Mouse (Mus musculus) T-cell, adult 2 months (primary cell): ENCODE results near the gene Ankrd63.

Experiments used
- DNase-seq: peaks from one replicate; pipeline ENCODE4 v3.0.0; 2022; ENCODE audit warnings: low spot score

Ankrd63 gene

GRCm38 (mm10) chr2:118703913-118704730 lies at the start of gene Ankrd63:
Gene Ankrd63, minus strand, starts transcription at chr2:118703963.
- peak; percentile 23 for DNase-seq

DNA sequence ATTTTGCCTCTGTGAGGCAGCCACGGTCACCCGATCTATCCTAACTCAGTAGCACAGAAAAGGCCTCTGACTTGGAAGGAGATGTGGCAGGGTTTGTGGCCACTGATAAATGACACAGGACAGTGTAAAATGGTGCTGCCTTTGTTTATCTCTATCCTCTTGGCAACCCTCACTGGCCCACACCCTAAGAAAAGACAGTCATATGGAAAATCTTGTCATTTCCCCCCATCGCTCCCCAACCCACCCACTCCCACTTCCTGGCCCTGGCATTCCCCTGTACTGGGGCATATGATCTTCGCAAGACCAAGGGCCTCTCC lies 49.0 kb upstream of the Ankrd63 start:
- no peak for DNase-seq

GRCm38 (mm10) chr2:118751896-118752791 lies 48.4 kb upstream of the Ankrd63 start:
- DNase-seq = no peak

DNA sequence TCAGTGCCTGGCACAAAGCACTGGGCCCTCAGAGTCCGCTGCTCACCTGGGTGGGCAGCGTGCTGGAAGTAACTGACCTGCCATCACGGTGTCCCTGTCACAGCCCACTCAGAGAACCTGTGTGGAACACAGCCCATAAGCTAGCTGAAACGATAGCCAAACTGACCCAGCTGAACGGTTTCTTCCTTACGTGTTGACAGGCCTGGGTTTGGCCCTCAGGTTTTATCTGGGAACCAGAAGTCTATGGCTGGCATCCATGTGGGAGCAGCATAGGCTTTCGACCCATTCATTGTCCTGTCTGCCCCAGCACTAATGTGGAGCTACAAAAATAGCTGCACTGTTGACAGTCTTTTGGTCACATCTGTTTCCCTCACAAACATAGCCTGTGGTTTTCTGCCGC lies 46.7 kb upstream of the Ankrd63 start:
- no peak for DNase-seq

DNA sequence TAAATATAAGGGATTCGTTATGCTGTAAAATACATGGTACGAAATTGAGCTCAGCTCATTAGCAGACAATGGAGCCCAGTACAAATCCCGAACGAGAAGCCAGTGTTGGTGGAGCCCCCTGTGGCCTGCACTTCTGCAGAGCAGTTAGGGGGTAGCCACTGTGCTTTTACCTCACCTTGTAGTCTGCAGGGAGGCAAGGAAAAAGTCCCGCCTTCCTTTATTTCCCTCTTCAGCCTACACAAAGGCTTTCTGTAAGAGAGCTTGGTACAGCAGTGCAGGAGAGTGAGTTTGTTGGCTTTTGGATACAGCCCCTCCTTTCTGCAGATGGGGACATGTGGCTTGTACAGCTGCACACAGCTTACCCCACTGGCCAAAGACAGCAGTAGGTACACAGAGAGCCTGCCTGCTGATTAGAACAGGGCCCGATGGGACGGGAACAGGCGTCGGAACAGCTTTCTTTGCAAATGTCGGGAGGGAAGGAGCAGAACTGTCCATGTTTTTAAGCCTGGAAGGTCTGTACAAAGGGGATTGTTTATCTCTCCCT lies 45.6 kb upstream of the Ankrd63 start:
- DNase-seq = no peak

DNA sequence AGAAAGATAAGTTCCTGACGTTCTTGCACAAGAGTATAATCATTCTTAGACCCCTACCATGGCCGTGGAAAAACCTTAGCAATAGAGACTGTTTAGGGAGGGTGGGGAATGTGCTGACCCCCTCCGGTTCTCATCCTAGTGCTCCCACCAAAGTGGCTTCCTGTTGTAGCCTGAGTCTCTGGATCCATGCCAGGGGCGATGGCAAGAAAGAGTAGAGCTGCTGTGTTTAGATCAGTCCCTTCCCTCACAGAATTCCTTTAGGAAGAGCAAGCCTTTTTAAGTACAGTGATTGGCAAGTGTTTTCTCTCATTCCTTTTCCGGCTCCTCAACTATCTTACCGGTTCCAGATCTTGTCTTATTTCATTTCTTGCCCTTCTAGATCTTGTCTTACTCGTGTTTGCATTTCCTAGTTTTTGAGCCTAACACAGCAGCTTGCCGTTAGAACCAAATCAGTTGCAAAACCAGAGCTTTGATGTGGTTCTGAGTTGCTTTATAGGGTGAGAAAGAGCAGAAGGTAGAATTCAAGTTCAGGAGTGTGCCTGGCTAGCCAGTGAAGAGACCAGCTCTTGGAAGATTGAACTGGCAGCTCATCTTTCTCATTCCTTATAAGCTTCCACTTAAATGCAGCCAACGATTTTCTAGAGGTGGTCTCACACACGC lies 43.7 kb upstream of the Ankrd63 start:
- peak; percentile 60 for DNase-seq

DNA sequence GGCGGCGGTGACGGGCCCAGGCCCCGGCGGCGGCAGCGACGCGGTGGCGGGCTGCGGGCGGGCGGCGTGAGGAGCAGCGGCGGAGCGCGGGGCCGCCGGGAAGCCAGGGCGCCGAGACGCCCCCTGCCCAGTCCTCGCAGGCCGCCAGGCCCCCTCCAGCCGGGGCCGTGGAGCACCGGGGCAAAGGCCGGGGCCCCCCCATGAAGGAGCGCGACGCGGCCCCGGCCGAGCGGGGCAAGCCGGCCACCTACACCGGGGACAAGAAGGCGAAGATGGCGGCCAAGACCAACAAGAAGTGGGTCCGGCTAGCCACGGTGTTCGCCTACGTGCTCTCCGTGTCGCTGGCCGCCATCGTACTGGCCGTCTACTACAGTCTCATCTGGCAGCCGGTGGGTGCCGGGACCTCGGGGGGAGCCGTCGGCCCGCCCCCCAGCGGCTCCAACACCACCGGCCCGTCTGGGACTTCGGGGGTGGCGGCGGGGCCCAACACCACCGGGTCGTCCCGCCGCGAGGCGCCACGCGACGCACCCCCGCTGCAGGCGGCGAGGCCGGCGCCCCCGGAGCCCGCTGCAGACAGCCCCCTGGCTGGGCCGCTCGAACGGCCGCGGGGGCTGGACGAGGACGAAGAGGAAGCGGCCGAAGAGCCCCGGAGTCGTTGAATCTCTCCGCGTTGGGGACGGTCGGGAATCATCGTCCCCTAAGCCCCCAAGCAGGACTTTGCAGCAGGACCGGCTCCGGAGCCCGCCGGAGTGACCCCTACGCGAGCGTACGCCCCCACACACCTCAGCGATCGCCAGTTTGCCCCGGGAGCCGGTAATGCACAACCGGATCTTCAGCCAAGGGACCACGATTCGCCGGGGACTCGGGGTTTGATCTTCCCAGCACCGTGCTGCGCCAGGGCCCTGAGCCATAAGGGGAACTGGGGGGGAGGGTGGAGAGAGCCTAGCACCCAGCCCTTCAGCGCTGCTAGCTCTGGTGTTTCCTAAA lies 42.4 kb upstream of the Ankrd63 start:
- peak; percentile 36 for DNase-seq

DNA sequence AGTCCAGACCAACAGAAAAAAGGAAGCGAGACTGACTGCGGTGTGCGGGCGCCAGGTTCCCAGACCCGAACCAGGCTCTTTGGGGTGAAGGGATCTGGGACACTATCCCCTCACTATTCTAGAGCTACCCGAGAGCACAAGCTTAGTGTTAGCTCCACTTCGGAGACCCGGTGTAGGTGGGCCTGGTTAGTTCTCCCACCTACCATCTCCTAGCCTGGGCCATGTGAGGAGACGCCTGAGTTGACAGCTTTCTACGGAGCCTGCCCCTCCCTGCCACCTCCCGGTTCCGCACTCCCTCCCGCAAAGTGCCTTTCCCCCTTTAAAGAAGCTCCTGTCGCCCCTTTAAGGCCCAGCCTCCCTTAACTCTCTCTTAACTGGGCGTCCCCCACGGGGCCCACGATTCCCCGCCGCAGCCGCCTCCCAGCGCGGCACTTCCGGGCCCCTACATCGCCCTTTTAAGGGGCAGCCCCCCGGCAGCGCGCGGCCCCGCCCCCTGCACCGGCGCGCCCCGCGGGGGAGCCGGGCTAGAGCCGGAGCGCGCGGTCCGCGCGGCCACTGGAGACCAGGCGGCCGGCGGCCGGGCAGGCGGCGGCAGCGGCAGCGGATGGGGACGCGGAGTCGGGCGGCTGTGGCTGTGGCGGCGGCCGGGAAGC lies 41.6 kb upstream of the Ankrd63 start, which contains the start of gene Inafm2:
Gene Inafm2 (plus strand): TSS at position 527 of the 653 bp plus-strand sequence.
- peak; percentile 86 for DNase-seq

GRCm38 (mm10) chr2:118744621-118745020 lies 40.9 kb upstream of the Ankrd63 start:
- DNase-seq = no peak

DNA sequence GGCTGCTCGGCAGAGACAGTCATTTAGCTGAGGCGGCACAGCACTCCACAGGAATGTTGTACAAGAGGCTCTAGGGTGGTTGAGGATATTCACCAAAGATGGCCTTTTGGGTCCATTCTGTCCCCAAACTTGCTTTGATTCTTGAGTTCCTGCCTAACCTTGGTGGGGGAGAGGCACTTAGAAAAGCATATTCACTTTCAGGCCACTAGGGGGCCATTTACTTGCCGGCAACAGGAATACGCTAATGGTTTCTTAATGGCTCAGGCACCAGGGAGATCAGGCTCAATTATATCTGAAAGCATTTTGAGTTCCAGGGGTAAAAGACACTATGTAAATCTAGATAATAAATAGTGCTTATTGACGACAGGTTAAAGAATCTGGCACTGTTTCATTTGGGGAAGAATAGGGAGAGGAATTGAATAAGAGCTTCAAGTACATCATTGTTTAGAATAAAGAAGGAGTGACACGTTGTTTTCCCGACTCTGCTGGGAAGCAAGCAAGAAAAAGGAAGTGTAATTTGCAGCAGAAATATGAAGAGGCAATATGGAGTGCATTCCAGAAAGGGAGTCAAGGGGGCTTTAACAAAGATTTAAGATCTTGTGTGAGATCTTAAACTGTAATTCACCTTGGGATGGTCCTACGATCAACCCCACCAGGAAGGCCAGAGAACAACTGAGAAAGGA lies 39.6 kb upstream of the Ankrd63 start:
- peak; percentile 60 for DNase-seq

DNA sequence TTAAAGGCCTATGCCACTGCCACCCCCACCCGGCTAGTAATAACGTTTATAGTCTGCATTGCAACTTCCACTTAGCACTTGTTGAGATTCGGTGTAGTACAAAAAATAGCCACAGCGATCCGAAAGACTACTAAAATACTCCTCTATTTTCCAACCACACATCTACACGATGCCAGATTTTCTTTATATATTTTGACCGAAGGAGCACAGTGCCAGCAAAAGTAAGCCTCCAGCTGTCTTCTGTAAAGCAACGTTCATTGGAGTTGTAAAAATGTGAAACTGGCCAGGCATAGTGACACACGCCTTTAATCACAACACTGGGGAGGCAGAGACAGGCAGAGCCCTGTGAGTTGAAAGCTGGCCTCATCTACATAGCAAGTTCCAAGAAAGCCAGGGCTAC lies 37.4 kb upstream of the Ankrd63 start:
- DNase-seq = no peak

GRCm38 (mm10) chr2:118740341-118740740 lies 36.6 kb upstream of the Ankrd63 start:
- no peak for DNase-seq

GRCm38 (mm10) chr2:118733341-118733740 lies 29.6 kb upstream of the Ankrd63 start:
- DNase-seq = no peak

GRCm38 (mm10) chr2:118731981-118732380 lies 28.2 kb upstream of the Ankrd63 start:
- no peak for DNase-seq

DNA sequence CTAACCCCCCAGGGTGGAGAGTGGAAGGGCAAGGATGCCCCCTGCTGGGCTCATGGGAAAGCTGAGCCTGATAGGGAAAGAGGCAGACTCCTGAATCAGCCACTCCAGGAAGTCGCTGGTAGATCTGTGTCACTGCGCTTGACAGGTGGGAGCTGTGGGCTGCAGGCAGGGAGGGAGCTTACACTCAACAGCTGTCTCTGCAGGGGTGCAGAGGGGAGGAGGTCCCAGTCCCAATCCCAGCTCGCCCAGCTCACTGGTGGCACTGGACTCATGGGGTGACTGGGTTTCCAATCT lies 26.8 kb upstream of the Ankrd63 start:
- DNase-seq = peak; percentile 46

DNA sequence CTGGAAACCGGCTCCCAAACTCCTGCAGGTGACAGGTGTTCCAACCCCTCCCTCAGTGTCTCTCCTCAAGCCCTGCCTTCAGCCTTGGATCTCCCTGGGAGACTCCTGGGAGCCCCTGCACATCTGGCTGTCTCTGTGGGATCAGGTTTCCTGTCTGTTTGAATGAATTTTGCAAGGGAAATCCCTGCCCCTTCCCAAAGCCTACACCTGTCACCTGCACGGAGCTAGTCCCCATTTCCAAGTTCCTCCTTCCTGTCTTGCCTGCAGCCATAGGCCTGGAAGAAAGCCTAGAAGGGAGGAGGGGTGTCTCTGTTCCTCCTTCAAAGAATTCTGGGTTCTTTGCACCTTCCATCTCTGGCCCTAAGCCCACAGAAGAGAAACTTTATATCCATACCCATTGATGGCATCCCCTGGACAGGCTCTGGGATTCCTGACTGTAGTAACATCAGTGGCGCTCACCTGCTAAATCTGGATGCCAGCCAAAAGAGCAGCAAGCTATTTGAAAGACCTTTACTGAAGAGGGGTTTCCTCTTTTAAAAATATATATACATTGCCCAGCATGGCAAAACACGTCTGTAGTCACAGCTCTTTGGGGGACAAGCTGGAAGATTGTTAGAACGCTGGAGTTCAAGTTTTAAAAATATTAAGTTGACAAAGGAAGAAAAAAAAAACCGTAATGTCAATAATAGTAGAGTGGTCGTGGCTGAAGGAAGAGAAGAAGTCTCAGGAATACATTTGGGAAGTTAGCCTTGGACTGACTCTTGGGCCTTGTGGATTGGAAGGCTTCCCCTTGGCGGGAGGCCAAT lies 26.3 kb upstream of the Ankrd63 start:
- no peak for DNase-seq

DNA sequence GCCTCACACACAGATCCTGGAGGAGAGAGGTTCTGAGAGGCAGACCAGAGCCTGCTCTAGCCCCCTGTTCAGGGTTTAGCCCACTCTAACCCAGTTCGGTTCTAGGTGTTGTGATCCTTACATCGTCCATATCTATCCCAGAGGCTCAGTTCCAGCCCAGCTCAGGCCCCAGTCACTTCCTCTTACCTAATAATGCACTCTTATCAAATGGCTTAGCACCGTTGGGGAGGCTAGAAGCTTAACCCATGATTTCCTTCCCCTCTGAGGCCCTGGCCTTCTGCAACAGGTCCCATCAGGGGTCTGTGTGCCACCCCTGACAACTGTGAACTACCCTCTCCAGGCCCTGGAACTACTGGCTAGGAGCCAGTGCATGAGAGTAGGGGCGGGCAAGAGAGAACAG lies 25.4 kb upstream of the Ankrd63 start:
- DNase-seq = no peak

GRCm38 (mm10) chr2:118728337-118728736 lies 24.6 kb upstream of the Ankrd63 start, which contains the start of gene Plcb2:
Gene Plcb2, minus strand, starts transcription at chr2:118728438.
- DNase-seq = peak; percentile 49

GRCm38 (mm10) chr2:118727911-118728310 lies 24.1 kb upstream of the Ankrd63 start:
- DNase-seq = no peak
